Mouse (Mus musculus): ENCODE results near the gene Cd8a. TPM values are rescaled to one million over a fixed set of nuclear protein-coding genes. Genes with fewer than 3 reads are reported as not detected.

Cd8a gene
- polyA plus RNA-seq, 2 experiments: 0.03 TPM; not detected in 1

- no peak overlapping the region for H3K4me3 ChIP-seq (replicated peaks; ENCODE audit: low read length)
- TF ChIP-seq POLR2A (IDR thresholded peaks at IDR 0.05; ENCODE audit: borderline replicate concordance, extremely low read depth, insufficient read depth, insufficient read length): no peak
- no peak overlapping the region for H3K4me2 ChIP-seq (replicated peaks; ENCODE audit: low read depth, low read length, severe bottlenecking)
- no peaks in the 10 kb centered on the region for H3K4me1 ChIP-seq (ENCODE audit: control insufficient read depth, insufficient read depth, low read length)
- no peaks in the 10 kb centered on the region for H3K9me3 ChIP-seq (ENCODE audit: control insufficient read depth, low read length)
- H3K9ac ChIP-seq (ENCODE audit: low read depth, low read length, severe bottlenecking): no peak overlapping the region; the same call in 1 of the 2 replicates
- WGBS: 68% methylated on average over 11 of the region's 11 CpGs
- H3K27me3 ChIP-seq (ENCODE audit: control insufficient read depth, insufficient read depth, low read length): no peaks in the 10 kb centered on the region
- ATAC-seq (ENCODE audit: low FRiP score, low read depth) (no peak), DNase-seq (ENCODE audit: low spot score) (no peak)
- H3K36me3 ChIP-seq (ENCODE audit: control insufficient read depth, insufficient read depth, low read length): no peaks in the 10 kb centered on the region
- H3K27ac ChIP-seq (replicated peaks; ENCODE audit: low read depth, low read length): no peak overlapping the region
These were observed 40.8 kb upstream of the Cd8a start for GRCm38 (mm10) chr6:71332236-71332965.

- ATAC-seq (ENCODE audit: low FRiP score, low read depth) (no peak), DNase-seq (ENCODE audit: low spot score) (no peak)
- Histone ChIP-seq H3K9ac (ENCODE audit: low read depth, low read length, severe bottlenecking) (no peak overlapping the region), H3K4me2 (replicated peaks; ENCODE audit: low read depth, low read length, severe bottlenecking) (no peak overlapping the region), H3K4me1 (ENCODE audit: control insufficient read depth, insufficient read depth, low read length) (no peaks in the 10 kb centered on the region), H3K9me3 (ENCODE audit: control insufficient read depth, low read length) (no peaks in the 10 kb centered on the region), H3K4me3 (replicated peaks; ENCODE audit: low read length) (no peak overlapping the region), H3K27me3 (ENCODE audit: control insufficient read depth, insufficient read depth, low read length) (no peaks in the 10 kb centered on the region), H3K27ac (replicated peaks; ENCODE audit: low read depth, low read length) (no peak overlapping the region), H3K36me3 (ENCODE audit: control insufficient read depth, insufficient read depth, low read length) (no peaks in the 10 kb centered on the region)
- TF ChIP-seq POLR2A (IDR thresholded peaks at IDR 0.05; ENCODE audit: borderline replicate concordance, extremely low read depth, insufficient read depth, insufficient read length): no peak
- 65% methylated on average over 3 of the region's 3 CpGs for WGBS
These were observed 40.2 kb upstream of the Cd8a start for GRCm38 (mm10) chr6:71333031-71333430.

- DNase-seq (ENCODE audit: low spot score): no peak
- Histone ChIP-seq H3K9ac (ENCODE audit: low read depth, low read length, severe bottlenecking) (no peak overlapping the region), H3K4me3 (replicated peaks; ENCODE audit: low read length) (no peak overlapping the region), H3K27ac (replicated peaks; ENCODE audit: low read depth, low read length) (no peak overlapping the region), H3K4me1 (ENCODE audit: control insufficient read depth, insufficient read depth, low read length) (no peaks in the 10 kb centered on the region), H3K36me3 (ENCODE audit: control insufficient read depth, insufficient read depth, low read length) (no peaks in the 10 kb centered on the region), H3K27me3 (ENCODE audit: control insufficient read depth, insufficient read depth, low read length) (no peaks in the 10 kb centered on the region), H3K9me3 (ENCODE audit: control insufficient read depth, low read length) (no peaks in the 10 kb centered on the region), H3K4me2 (replicated peaks; ENCODE audit: low read depth, low read length, severe bottlenecking) (no peak overlapping the region)
- no peak for ATAC-seq (ENCODE audit: low FRiP score, low read depth)
- TF ChIP-seq POLR2A (IDR thresholded peaks at IDR 0.05; ENCODE audit: borderline replicate concordance, extremely low read depth, insufficient read depth, insufficient read length): no peak
- 87% methylated on average over 11 of the region's 11 CpGs for WGBS
These were observed 39.5 kb upstream of the Cd8a start for GRCm38 (mm10) chr6:71333578-71334273.

- H3K4me2 ChIP-seq (replicated peaks; ENCODE audit: low read depth, low read length, severe bottlenecking): no peak overlapping the region
- WGBS: 98% methylated on average over 8 of the region's 8 CpGs
- no peak overlapping the region for H3K4me3 ChIP-seq (replicated peaks; ENCODE audit: low read length)
- no peaks in the 10 kb centered on the region for H3K27me3 ChIP-seq (ENCODE audit: control insufficient read depth, insufficient read depth, low read length)
- no peak for ATAC-seq (ENCODE audit: low FRiP score, low read depth)
- no peak for DNase-seq (ENCODE audit: low spot score)
- H3K4me1 ChIP-seq (ENCODE audit: control insufficient read depth, insufficient read depth, low read length): no peaks in the 10 kb centered on the region
- no peak for TF ChIP-seq POLR2A (IDR thresholded peaks at IDR 0.05; ENCODE audit: borderline replicate concordance, extremely low read depth, insufficient read depth, insufficient read length)
- no peak overlapping the region for H3K27ac ChIP-seq (replicated peaks; ENCODE audit: low read depth, low read length)
- H3K9me3 ChIP-seq (ENCODE audit: control insufficient read depth, low read length): no peaks in the 10 kb centered on the region
- no peaks in the 10 kb centered on the region for H3K36me3 ChIP-seq (ENCODE audit: control insufficient read depth, insufficient read depth, low read length)
- H3K9ac ChIP-seq (ENCODE audit: low read depth, low read length, severe bottlenecking): no peak overlapping the region
These were observed 35.6 kb upstream of the Cd8a start for GRCm38 (mm10) chr6:71337666-71338065.

GRCm38 (mm10) chr6:71338941-71339340 is 34.3 kb upstream of the Cd8a start:
- Histone ChIP-seq H3K4me3 (replicated peaks; ENCODE audit: low read length) (no peak overlapping the region), H3K9ac (ENCODE audit: low read depth, low read length, severe bottlenecking) (no peak overlapping the region), H3K27me3 (ENCODE audit: control insufficient read depth, insufficient read depth, low read length) (no peaks in the 10 kb centered on the region), H3K4me2 (replicated peaks; ENCODE audit: low read depth, low read length, severe bottlenecking) (no peak overlapping the region), H3K4me1 (ENCODE audit: control insufficient read depth, insufficient read depth, low read length) (no peaks in the 10 kb centered on the region), H3K9me3 (ENCODE audit: control insufficient read depth, low read length) (no peaks in the 10 kb centered on the region), H3K36me3 (ENCODE audit: control insufficient read depth, insufficient read depth, low read length) (no peaks in the 10 kb centered on the region), H3K27ac (replicated peaks; ENCODE audit: low read depth, low read length) (no peak overlapping the region)
- no peak for DNase-seq (ENCODE audit: low spot score)
- no peak for ATAC-seq (ENCODE audit: low FRiP score, low read depth)
- TF ChIP-seq POLR2A (IDR thresholded peaks at IDR 0.05; ENCODE audit: borderline replicate concordance, extremely low read depth, insufficient read depth, insufficient read length): no peak
- WGBS: 86% methylated on average over 3 of the region's 3 CpGs
